Comparison of ENCODE assay signal across 8 mouse cellular contexts in genomic region chr10:126853286-126853685, GRCm38 (mm10). TPM values are rescaled to one million over a fixed set of nuclear protein-coding genes. Genes with fewer than 3 reads are reported as not detected.
A peak's percentile ranks its signal among the peaks of the same experiment; 100 is the strongest.
DNase-seq lines count a peak whose midpoint lies in the region; TF ChIP-seq lines count a peak whose summit lies in the region.

No protein-coding gene starts in this region.

- peak; percentile 49 for TF ChIP-seq CTCF in lung, adult 2 months (IDR thresholded peaks at IDR 0.05; ENCODE audit: insufficient read depth, low read length)
- peak; percentile 57 for TF ChIP-seq CTCF in bone marrow macrophage, adult 2 months (IDR thresholded peaks at IDR 0.05; ENCODE audit: low read depth, low read length)

- no peaks in the 10 kb centered on the region for H3K4me1 ChIP-seq in lung, adult 2 months (ENCODE audit: control insufficient read depth, insufficient read depth, low read length)
- no peaks in the 10 kb centered on the region for H3K4me1 ChIP-seq in bone marrow macrophage, adult 2 months (ENCODE audit: control insufficient read depth, insufficient read depth, low read length)

- H3K27ac ChIP-seq in bone marrow macrophage, adult 2 months (ENCODE audit: insufficient read depth, low read depth, low read length): no peak overlapping the region

- WGBS in lung, adult 2 months: 75% methylated on average over 10 of the region's 10 CpGs

- TF ChIP-seq POLR2A in lung, adult 2 months (IDR thresholded peaks at IDR 0.05; ENCODE audit: borderline replicate concordance, extremely low read depth, low read depth, low read length): no peak
- TF ChIP-seq POLR2A in bone marrow macrophage, adult 2 months (IDR thresholded peaks at IDR 0.05; ENCODE audit: borderline replicate concordance, low read depth, low read length): no peak

- no peak overlapping the region for H3K4me3 ChIP-seq in lung, adult 2 months (replicated peaks; ENCODE audit: extremely low read depth, low read depth, low read length)
- no peak overlapping the region for H3K4me3 ChIP-seq in bone marrow macrophage, adult 2 months (ENCODE audit: insufficient read depth, low read length)

- peak; percentile 14 to 46 for DNase-seq in cerebellum, postnatal 14 days
- DNase-seq in cerebellum, adult 11-12 months: no peak
- DNase-seq in lung, adult 2 months: peak; percentile 19
- no peak for DNase-seq in lung, postnatal 10 days
- peak; percentile 43 for DNase-seq in right cerebral cortex, postnatal 14 days
- no peak for DNase-seq in spleen, postnatal 36 days (ENCODE audit: low spot score in 2 of 2)
- no peak for DNase-seq in ovary, adult 18-20 months (ENCODE audit: low spot score)

RNA-seq across cellular contexts. Expression of gene Atp23, which starts 47.9 kb away (rescaled TPM):
- polyA plus RNA-seq in lung, adult 2 months (2012; rRNA removed): 6.1 and 6.6 TPM in 2 replicates
- 3.7 and 5.0 TPM in 2 replicates for polyA plus RNA-seq in bone marrow macrophage, adult 2 months (2012; ENCODE audit: insufficient read depth, insufficient read length, missing spikeins)

Comparison
In these comparisons a context has a peak if more than half of its experiments do, and no peak if none do; other contexts are left out.
1. DNase-seq: peak in cerebellum, postnatal 14 days (2 of 2), lung, adult 2 months (single experiment) and right cerebral cortex, postnatal 14 days (single experiment); none in cerebellum, adult 11-12 months (single experiment), lung, postnatal 10 days (single experiment), spleen, postnatal 36 days (0 of 2) and ovary, adult 18-20 months (single experiment).